Mouse (Mus musculus) midbrain, embryonic 15.5 days (tissue): ENCODE results near the gene Ddx4. TPM values are rescaled to one million over a fixed set of nuclear protein-coding genes. Genes with fewer than 3 reads are reported as not detected.
A peak's percentile ranks its signal among the peaks of the same experiment; 100 is the strongest.

Experiments used
- ATAC-seq: fragments of 200-750 bp; cut with Nextera tagmentation; replicated peaks from 2 replicates; pipeline ENCODE4 v1.8.0; 2017; ENCODE audit warnings: moderate TSS enrichment
- H3K27ac ChIP-seq: fragments of 300-500 bp; sonication (generic); 2 replicates; pipeline ENCODE4 v1.5.1; 2015; ENCODE audit warnings: mild to moderate bottlenecking, inconsistent platforms
- H3K27me3 ChIP-seq: fragments of 300-500 bp; sonication (generic); replicated peaks from 2 replicates; pipeline ENCODE4 v1.6.1; 2015; ENCODE audit warnings: inconsistent platforms
- H3K36me3 ChIP-seq: fragments of 300-500 bp; sonication (generic); replicated peaks from 2 replicates; pipeline ENCODE4 v1.6.1; 2015; ENCODE audit warnings: inconsistent platforms
- H3K4me1 ChIP-seq: fragments of 300-500 bp; sonication (generic); 2 replicates; pipeline ENCODE4 v1.6.1; 2015; ENCODE audit warnings: inconsistent platforms
- H3K4me2 ChIP-seq: fragments of 300-500 bp; sonication (generic); 2 replicates; pipeline ENCODE4 v1.6.1; 2015; ENCODE audit warnings: inconsistent platforms, mild to moderate bottlenecking, moderate library complexity
- H3K4me3 ChIP-seq: fragments of 300-500 bp; sonication (generic); 2 replicates; pipeline ENCODE4 v1.5.1; 2015; ENCODE audit warnings: mild to moderate bottlenecking, inconsistent platforms
- H3K9ac ChIP-seq: fragments of 300-500 bp; sonication (generic); 2 replicates; pipeline ENCODE4 v1.6.1; 2015; ENCODE audit warnings: mild to moderate bottlenecking, inconsistent platforms
- H3K9me3 ChIP-seq: fragments of 300-500 bp; sonication (generic); 2 replicates; pipeline ENCODE4 v1.6.1; 2016; ENCODE audit warnings: inconsistent platforms
- WGBS: fragments of 180-500 bp; shearing (Covaris S2); methylation state at CpG from one replicate; pipeline ENCODE4 v1.1.7; 2015; ENCODE audit warnings: mixed read lengths; 5-methylcytosine and 5-hydroxymethylcytosine counted together
- polyA plus RNA-seq: library from polyadenylated mRNA; unstranded; fragments of >200 nt; fragmentation: Nextera tagmentation; extraction: Ambion mirVana; gene quantifications from 2 replicates; pipeline ENCODE4 v1.2.1, GENCODE M21; 2015

Ddx4 gene
- polyA plus RNA-seq, 1 experiment from 2014 or later, result 0.77 TPM

DNA sequence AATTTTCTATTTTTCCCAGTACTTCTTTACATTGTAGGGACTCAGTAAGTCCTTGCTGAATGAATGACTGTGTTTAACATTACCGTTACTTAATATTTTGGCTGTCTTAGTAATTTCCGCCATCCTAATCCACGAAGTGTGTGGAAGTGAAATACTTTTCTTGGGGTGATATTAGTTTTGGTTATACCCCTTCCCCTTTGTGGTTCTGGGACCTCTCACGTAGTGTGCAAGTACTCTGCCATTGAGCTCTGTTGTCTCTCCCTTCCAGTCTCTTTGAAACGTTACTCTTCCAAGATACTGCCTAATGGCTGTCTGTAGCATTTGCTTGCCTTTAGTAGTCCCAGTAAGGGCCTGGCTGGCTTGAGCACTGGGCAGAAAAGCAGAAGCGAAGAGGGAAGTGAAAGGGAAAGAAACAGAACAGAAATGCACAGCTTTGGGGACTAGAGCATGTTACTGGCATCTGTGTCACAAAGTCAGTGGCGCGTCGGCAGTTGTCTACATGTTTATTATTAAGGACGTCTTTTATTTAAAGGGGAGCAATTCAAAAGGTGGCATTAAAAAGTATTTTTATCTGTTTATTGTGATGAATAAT, 14.3 kb upstream of the Ddx4 start:
- Histone ChIP-seq H3K9ac (no peak overlapping the region), H3K4me1 (peaks cover 6% of the 10 kb centered on the region), H3K4me3 (no peak overlapping the region), H3K9me3 (no peaks in the 10 kb centered on the region), H3K27ac (no peak overlapping the region), H3K27me3 (no peaks in the 10 kb centered on the region), H3K4me2 (no peak overlapping the region), H3K36me3 (peaks cover 7% of the 10 kb centered on the region; the same call in 1 of the 2 replicates)
- WGBS, result 87% methylated on average over 10 of the region's 10 CpGs
- no peak for ATAC-seq

DNA sequence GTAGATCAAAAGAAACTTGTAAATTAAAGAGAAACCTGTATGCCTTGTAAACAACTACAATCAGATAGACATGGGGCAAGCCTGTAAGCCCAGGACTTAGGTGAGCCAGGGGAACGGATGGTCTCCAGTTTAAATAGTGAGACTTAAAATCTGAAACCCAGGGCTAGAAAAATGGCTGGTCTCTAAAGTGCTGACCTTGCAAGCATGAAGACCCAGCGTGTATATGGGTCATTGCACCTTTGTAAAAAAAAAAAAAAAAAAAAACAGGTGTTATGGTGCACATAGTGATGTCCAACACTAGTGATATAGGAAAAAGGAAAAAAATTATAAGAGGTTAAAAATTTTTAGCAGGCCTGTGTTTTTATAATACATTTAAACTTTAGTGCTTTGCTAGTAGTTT, 9.4 kb upstream of the Ddx4 start:
- Histone ChIP-seq H3K27ac (no peak overlapping the region), H3K9ac (no peak overlapping the region), H3K27me3 (no peaks in the 10 kb centered on the region), H3K4me1 (peaks cover 16% of the 10 kb centered on the region), H3K36me3 (no peaks in the 10 kb centered on the region), H3K9me3 (no peaks in the 10 kb centered on the region), H3K4me2 (peak overlapping the region; percentile 79), H3K4me3 (peak overlapping the region; percentile 67)
- no peak for ATAC-seq
- WGBS, result 75% methylated on average over 2 of the region's 2 CpGs

DNA sequence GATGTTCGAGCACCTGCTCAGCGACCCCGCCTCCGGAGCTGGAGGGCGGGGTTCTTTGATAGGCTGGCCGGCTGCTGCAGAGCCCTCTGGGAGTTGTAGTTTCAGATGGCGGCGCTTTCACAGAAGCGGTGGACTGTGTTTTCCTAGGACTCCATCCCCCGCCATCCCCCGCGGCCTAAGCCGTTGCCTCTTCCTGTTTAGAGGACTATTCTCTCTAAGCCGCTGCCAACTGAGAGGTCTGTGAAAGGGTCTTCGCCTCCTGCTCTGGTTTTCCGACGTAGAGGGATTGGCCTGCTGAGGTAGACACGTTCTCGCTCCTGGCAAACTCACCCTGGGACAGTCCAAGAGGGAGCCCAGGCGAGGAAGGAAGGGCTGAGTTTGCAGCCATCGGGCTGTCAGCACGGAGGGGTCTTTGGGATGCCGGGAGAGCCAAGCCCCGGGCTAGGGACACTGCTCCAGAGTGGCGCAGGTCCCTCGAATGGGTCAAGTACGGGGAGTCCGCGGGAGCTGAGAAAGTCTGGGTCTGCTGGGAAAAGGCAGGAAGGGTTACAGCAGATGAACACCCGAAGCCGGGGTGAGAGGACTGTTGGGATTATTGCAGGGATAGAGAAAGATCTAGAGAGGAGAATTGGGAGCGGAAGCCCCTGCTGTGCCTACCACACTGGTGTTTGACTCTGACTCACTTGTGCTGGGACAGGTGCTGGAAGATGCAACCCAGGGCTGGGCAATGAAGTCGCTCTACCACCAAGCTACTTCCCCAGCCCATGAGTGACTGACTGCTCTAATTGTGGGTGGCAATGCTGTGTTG, 8.5 kb upstream of the Ddx4 start, which contains the start of gene Slc38a9:
Gene Slc38a9 (plus strand): TSS at position 178 of the 808 bp plus-strand sequence.
- Histone ChIP-seq H3K36me3 (no peaks in the 10 kb centered on the region), H3K9me3 (no peaks in the 10 kb centered on the region), H3K4me1 (peaks cover 16% of the 10 kb centered on the region), H3K27me3 (no peaks in the 10 kb centered on the region), H3K9ac (peak within 1 kb of the TSS; percentile 75), H3K4me2 (peak within 1 kb of the TSS; percentile 79), H3K4me3 (peak within 1 kb of the TSS; percentile 67), H3K27ac (peak within 1 kb of the TSS; percentile 84)
- WGBS, result under 1% methylated on average over 33 of the region's 33 CpGs
- ATAC-seq, result peak; percentile 99

DNA sequence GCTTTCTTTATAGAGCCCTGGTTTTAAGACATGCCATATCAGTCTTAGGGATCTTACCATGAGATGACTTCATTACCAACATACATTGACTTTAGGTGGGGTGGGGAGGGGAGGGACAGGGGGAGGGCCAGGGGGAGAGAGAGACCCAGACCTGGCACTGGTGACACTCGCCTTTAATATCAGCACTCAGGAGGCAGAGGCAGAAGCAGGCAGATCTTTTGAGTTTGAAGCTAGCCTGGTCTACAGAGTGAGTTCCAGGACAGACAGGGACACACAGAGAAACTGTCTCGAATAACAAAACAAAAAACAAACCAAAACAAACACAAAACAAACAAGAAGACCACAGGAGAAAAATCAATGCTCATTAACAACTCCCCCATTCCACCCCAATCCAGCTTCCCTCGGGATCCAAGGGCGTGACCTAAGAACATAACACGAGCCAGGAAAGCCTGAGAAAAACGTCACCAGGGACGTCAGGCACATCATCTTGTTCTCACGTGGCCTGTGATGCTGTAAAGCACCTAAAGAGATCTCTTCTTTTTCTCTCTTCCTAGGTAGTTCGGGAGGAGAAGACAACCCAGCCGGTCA, 7.8 kb upstream of the Ddx4 start:
- ATAC-seq, result peak; percentile 43

DNA sequence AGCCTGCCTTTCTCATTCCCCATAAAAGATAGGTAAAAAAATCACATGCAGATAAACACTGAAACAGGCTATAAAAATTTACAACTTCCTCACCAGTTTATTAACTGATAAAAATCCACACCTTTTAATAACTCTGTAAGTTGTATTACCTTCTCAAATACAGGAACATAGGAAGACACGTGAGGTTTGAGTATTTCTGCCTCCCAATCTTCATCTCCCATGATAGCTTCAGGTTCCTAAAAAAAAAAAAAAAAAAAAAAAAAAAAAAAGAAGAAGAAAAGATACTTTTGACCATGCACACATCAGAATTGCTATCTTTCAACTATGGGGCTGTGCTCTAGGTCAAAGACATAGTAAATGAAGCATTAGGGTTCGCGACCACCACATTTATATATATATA, 1.1 kb downstream of the Ddx4 start:
- 94% methylated on average over 3 of the region's 3 CpGs for WGBS
- Histone ChIP-seq H3K4me1 (no peaks in the 10 kb centered on the region), H3K4me2 (no peak overlapping the region), H3K9ac (no peak overlapping the region), H3K9me3 (peaks cover 5% of the 10 kb centered on the region; the same call in 1 of the 2 replicates), H3K36me3 (no peaks in the 10 kb centered on the region), H3K27me3 (no peaks in the 10 kb centered on the region), H3K27ac (no peak overlapping the region), H3K4me3 (no peak overlapping the region)
- no peak for ATAC-seq

More for the DNA sequence above, 7.8 kb upstream of the Ddx4 start:
- peak overlapping the region; percentile 79 for H3K4me2 ChIP-seq
- WGBS, result 3% methylated on average over 10 of the region's 10 CpGs
- H3K27me3 ChIP-seq, result no peaks in the 10 kb centered on the region
- 0 out of 2 replicates have a peak overlapping the region, but pooled peaks have one; percentile 49 for H3K27ac ChIP-seq
- H3K4me3 ChIP-seq, result peak overlapping the region; percentile 67
- peak overlapping the region; percentile 75 for H3K9ac ChIP-seq
- H3K36me3 ChIP-seq, result no peaks in the 10 kb centered on the region
- H3K9me3 ChIP-seq, result no peaks in the 10 kb centered on the region
- H3K4me1 ChIP-seq, result peaks cover 16% of the 10 kb centered on the region

DNA sequence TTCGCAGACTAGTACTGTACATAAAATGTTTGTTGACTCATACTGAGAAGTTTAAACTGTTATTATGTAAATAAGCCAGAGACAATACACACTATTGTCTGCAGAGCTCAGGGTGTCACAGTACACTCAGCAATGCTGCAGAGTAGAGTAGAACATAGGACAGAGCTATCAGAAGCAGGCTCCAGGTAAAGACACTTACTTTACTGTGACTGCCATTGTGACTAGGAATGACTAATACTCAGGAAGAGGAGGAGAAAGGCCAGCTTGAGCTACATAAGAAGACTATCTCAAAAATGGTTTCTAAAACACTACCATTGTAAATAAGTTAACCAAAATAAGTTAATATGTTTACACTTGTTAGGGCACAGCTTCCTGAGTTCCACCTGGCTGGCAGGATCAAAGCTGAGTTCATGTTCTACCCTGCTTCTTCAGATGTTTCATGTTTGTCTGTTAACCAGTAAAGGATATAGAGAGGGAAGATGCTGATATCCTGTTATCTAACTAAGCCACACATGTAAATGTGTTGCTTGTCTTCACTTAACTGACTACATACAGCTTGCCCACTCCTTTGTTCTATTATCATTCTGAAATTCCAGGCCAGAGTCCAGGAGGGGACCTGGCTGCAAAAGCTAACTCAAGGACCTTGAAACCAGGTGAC, 6.6 kb downstream of the Ddx4 start:
- 83% methylated on average over 1 of the region's 1 CpGs for WGBS

DNA sequence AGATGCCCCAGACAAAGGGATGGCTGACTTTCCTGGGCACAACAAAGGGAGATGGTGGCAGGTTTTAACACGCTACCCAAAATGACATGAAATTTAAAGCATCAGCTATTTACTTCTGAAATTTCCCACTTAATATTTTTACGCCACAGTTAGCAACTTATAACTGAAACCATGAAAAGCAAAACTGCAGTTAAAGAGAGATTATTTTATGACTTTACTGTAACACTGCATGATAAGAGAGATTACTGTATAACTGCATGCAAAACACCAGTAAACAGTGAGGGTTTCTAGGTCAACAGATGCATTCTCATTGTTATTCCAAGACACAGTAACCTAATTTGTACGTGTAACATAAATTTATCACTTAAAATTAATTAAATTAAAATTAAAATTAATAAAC, 7.3 kb downstream of the Ddx4 start:
- WGBS, result 87% methylated on average over 3 of the region's 3 CpGs
- no peak overlapping the region for H3K9ac ChIP-seq

More for the DNA sequence above, 6.6 kb downstream of the Ddx4 start:
- H3K4me3 ChIP-seq, result no peak overlapping the region
- no peaks in the 10 kb centered on the region for H3K9me3 ChIP-seq
- no peaks in the 10 kb centered on the region for H3K36me3 ChIP-seq
- H3K4me2 ChIP-seq, result no peak overlapping the region
- H3K27ac ChIP-seq, result no peak overlapping the region
- no peak overlapping the region for H3K9ac ChIP-seq
- no peak for ATAC-seq
- no peaks in the 10 kb centered on the region for H3K27me3 ChIP-seq
- no peaks in the 10 kb centered on the region for H3K4me1 ChIP-seq

DNA sequence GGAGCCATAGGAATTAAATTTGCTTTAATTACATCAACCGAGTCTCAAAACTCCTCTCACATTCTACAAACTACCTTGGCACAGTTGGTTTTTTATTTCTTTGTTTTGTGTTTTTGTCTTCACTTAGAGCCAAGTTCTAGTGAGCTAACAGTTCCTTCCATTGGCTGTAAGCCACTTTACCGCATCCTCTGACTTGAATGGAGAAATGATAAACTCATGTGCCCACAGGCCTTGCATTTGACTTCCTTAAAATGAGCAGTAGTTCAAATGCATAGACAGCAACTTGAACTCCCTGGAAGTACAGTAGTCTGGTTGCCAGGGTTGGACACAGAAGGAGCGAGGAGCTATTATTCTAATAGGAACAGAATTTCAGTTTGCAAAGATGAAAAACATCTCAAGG, 9.4 kb downstream of the Ddx4 start:
- no peak for ATAC-seq
- Histone ChIP-seq H3K4me2 (no peak overlapping the region), H3K36me3 (no peaks in the 10 kb centered on the region), H3K9ac (no peak overlapping the region), H3K27me3 (no peaks in the 10 kb centered on the region), H3K4me1 (no peaks in the 10 kb centered on the region), H3K4me3 (no peak overlapping the region), H3K9me3 (no peaks in the 10 kb centered on the region), H3K27ac (no peak overlapping the region)
- 91% methylated on average over 3 of the region's 3 CpGs for WGBS

More for the DNA sequence above, 7.3 kb downstream of the Ddx4 start:
- no peak overlapping the region for H3K4me2 ChIP-seq
- no peaks in the 10 kb centered on the region for H3K4me1 ChIP-seq
- H3K9me3 ChIP-seq, result no peaks in the 10 kb centered on the region
- no peaks in the 10 kb centered on the region for H3K36me3 ChIP-seq
- no peak overlapping the region for H3K4me3 ChIP-seq
- H3K27me3 ChIP-seq, result no peaks in the 10 kb centered on the region
- ATAC-seq, result no peak
- H3K27ac ChIP-seq, result no peak overlapping the region

DNA sequence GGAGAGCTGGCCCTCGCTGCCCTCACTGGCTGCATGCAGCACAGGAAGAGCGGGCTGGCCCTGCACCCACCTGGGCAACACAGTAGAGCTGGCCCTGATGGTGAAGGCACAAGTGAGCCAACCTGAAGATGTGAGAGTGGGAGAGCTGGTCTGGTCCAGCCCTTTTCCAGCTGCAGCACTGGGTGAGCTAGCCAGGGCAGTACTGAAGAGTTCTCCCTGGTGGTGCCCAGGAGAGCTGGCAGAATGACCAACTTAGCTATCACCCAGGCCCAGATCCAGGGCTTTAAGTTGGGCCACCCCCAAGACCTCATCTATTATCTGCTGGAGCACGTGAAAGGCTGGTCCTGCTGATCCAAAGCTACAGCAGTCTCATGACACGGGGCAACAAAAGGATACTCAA, 13.2 kb downstream of the Ddx4 start:
- Histone ChIP-seq H3K27me3 (no peaks in the 10 kb centered on the region), H3K4me3 (no peak overlapping the region), H3K4me1 (no peaks in the 10 kb centered on the region), H3K4me2 (no peak overlapping the region), H3K27ac (no peak overlapping the region), H3K9me3 (no peaks in the 10 kb centered on the region), H3K36me3 (no peaks in the 10 kb centered on the region), H3K9ac (no peak overlapping the region)
- 70% methylated on average over 4 of the region's 4 CpGs for WGBS
- ATAC-seq, result no peak

DNA sequence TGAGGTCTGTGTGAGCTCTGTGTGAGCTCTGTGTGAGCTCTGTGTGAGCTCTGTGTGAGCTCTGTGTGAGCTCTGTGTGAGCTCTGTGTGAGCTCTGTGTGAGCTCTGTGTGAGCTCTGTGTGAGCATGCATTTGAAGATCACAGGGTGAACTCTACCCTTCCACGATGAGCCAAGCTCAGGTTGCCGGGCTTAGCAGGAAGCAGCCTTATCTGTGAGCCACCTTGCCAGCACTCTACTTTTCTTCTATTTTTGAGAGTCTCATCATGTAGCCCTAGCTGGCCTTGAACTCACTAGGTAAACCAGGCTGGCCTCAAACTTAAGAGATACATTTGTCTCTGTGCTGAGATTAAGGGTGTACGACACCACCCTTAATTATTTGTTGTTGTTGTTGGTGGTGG, 15.8 kb downstream of the Ddx4 start:
- H3K36me3 ChIP-seq, result no peaks in the 10 kb centered on the region
- no peak overlapping the region for H3K4me2 ChIP-seq
- no peaks in the 10 kb centered on the region for H3K27me3 ChIP-seq
- no peaks in the 10 kb centered on the region for H3K4me1 ChIP-seq
- no peak overlapping the region for H3K27ac ChIP-seq
- WGBS, result 43% methylated on average over 3 of the region's 3 CpGs
- H3K9me3 ChIP-seq, result no peaks in the 10 kb centered on the region
- H3K9ac ChIP-seq, result no peak overlapping the region
- H3K4me3 ChIP-seq, result no peak overlapping the region
- ATAC-seq, result no peak

DNA sequence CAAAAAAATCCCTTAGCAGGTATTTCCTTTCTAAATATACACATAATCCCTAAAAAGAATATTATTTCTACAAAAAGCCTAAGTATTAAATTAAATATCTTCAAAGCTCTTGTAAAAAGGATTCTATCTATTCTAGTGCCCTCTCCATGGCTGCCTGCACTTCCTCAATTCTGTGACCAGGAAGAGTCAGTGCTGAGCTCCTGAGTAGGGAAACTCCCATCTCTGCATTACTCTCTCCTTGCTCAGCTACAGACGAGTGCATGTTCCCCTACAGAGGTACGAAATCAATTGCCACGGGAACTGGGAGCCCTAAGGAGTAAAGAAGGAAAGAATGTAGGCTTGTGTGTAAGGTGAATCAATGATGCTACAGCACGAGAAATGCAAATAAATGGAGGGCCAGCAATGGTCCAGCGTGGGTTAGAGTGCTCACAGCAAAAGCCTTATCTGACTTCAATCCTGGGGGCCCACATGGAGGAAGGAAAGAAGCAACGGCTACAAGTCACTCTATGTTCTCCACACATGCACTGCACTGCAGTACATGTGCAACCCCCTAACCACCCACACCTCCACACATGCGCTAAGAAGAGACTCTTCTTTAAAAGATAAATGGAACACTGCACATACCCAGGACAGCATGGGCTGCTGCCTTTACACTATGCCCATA, 17.0 kb downstream of the Ddx4 start:
- Histone ChIP-seq H3K9ac (no peak overlapping the region), H3K4me3 (no peak overlapping the region), H3K27ac (no peak overlapping the region), H3K36me3 (no peaks in the 10 kb centered on the region), H3K9me3 (no peaks in the 10 kb centered on the region), H3K4me1 (no peaks in the 10 kb centered on the region), H3K27me3 (no peaks in the 10 kb centered on the region), H3K4me2 (no peak overlapping the region)
- ATAC-seq, result no peak
- WGBS, result 60% methylated on average over 7 of the region's 7 CpGs

DNA sequence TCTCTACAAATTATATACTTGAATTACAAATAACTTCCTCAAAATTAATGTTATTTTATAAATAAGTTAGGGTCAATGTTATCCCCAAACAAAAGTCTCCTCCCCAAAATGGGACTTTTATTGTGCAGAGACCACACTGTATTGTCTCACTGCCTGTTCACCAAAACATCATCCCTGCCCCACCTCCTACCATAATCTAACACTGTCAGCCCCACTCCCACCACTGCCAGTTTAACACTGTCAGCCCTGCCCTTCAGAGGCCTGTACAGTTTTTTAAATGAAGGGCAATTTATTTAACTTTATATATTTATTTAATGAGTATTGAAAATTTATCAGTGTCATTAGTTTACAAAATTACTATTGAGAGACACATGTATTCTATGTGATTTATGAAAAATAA, 26.7 kb downstream of the Ddx4 start:
- Histone ChIP-seq H3K27ac (no peak overlapping the region), H3K9me3 (no peaks in the 10 kb centered on the region), H3K36me3 (no peaks in the 10 kb centered on the region), H3K9ac (no peak overlapping the region), H3K4me1 (no peaks in the 10 kb centered on the region), H3K4me2 (no peak overlapping the region), H3K27me3 (no peaks in the 10 kb centered on the region), H3K4me3 (no peak overlapping the region)
- no peak for ATAC-seq
